Mouse (Mus musculus) CD4-positive, CD25-positive, alpha-beta regulatory T cell, adult 4 months (primary cell): ENCODE data around the gene Golph3l. TPM values are rescaled to one million over a fixed set of nuclear protein-coding genes. Genes with fewer than 3 reads are reported as not detected.
"Not testable (repeated sequence)": the region's sequence is repeated elsewhere in the genome, so short reads cannot be mapped to it uniquely, and the experiment has no call there.

Source experiments
- ATAC-seq: one replicate; pipeline ENCODE4 v1.8.0; 2017
- polyA plus RNA-seq, 2 experiments: library from polyadenylated mRNA; unstranded; fragments of 100-300 nt; shearing (Covaris generic); gene quantifications; one replicate each; pipeline ENCODE4 v1.2.1; 2017

Golph3l gene
- polyA plus RNA-seq, 2 experiments from 2014 or later, result 24.6 to 29.6 TPM

- ATAC-seq, result peak; percentile 93
Observed at GRCm38 (mm10) chr3:95624628-95625503, 36.1 kb downstream of the Golph3l start, which contains the start of gene Ensa. TSS of gene Ensa (plus strand) at chr3:95624993.

- no peak for ATAC-seq
Observed at GRCm38 (mm10) chr3:95627763-95628162, 39.0 kb downstream of the Golph3l start.

GRCm38 (mm10) chr3:95629755-95630154 lies 41.0 kb downstream of the Golph3l start:
- ATAC-seq, result no peak

- ATAC-seq, result no peak
Observed at GRCm38 (mm10) chr3:95630856-95631255, 42.1 kb downstream of the Golph3l start.

- no peak for ATAC-seq
Observed at GRCm38 (mm10) chr3:95631304-95631703, 42.6 kb downstream of the Golph3l start.

GRCm38 (mm10) chr3:95632648-95633588 lies 44.2 kb downstream of the Golph3l start:
- ATAC-seq, result peak; percentile 79

- ATAC-seq, result no peak
Observed at GRCm38 (mm10) chr3:95635636-95636035, 46.9 kb downstream of the Golph3l start.

GRCm38 (mm10) chr3:95636072-95636471 lies 47.3 kb downstream of the Golph3l start:
- no peak for ATAC-seq

- ATAC-seq, result no peak
Observed at GRCm38 (mm10) chr3:95639694-95640093, 51.0 kb downstream of the Golph3l start.

- no peak for ATAC-seq
Observed at GRCm38 (mm10) chr3:95643097-95643496, 54.4 kb downstream of the Golph3l start.

GRCm38 (mm10) chr3:95645313-95646235 lies 56.8 kb downstream of the Golph3l start:
- peak; percentile 97 for ATAC-seq

- ATAC-seq, result no peak
Observed at GRCm38 (mm10) chr3:95648016-95648415, 59.3 kb downstream of the Golph3l start.

GRCm38 (mm10) chr3:95650276-95651032 lies 61.7 kb downstream of the Golph3l start:
- peak; percentile 78 for ATAC-seq

- ATAC-seq, result no peak
Observed at GRCm38 (mm10) chr3:95651033-95651373, 62.3 kb downstream of the Golph3l start.

- peak; percentile 19 for ATAC-seq
Observed at GRCm38 (mm10) chr3:95651391-95652203, 62.9 kb downstream of the Golph3l start.

- peak; percentile 40 for ATAC-seq
Observed at GRCm38 (mm10) chr3:95652204-95652811, 63.6 kb downstream of the Golph3l start.

- no peak for ATAC-seq
Observed at GRCm38 (mm10) chr3:95652871-95653270, 64.1 kb downstream of the Golph3l start.

GRCm38 (mm10) chr3:95653473-95654034 lies 64.8 kb downstream of the Golph3l start:
- ATAC-seq, result no peak

- not testable (repeated sequence) for ATAC-seq
Observed at GRCm38 (mm10) chr3:95654371-95654770, 65.6 kb downstream of the Golph3l start.

GRCm38 (mm10) chr3:95655437-95655836 lies 66.7 kb downstream of the Golph3l start:
- ATAC-seq, result no peak
